Mouse (Mus musculus): ENCODE results near the gene Klrb1b. TPM values are rescaled to one million over a fixed set of nuclear protein-coding genes. Genes with fewer than 3 reads are reported as not detected.
A peak's percentile ranks its signal among the peaks of the same experiment; 100 is the strongest.
"Not testable (repeated sequence)": the region's sequence is repeated elsewhere in the genome, so short reads cannot be mapped to it uniquely, and the experiment has no call there.

Gene Klrb1b
- total RNA-seq, 2 experiments from 2014 or later, result not detected

GRCm38 (mm10) chr6:128842356-128842944 is 16.3 kb upstream of the Klrb1b start:
- intact Hi-C loops (cut with DNase I), result loop anchor here (2.0 to 5.0 kb wide), 2 partner anchors 40 to 690 kb away; partner anchors contain the start of gene Gabarapl1
- DNase-seq (ENCODE audit: low spot score in 2 of 2), result no peak

- DNase-seq (ENCODE audit: low spot score in 2 of 2), result no peak
- intact Hi-C loops (cut with DNase I), result loop anchor here (2.0 to 5.0 kb wide), 2 partner anchors 39 to 691 kb away; partner anchors contain the start of gene Gabarapl1
These were observed 15.4 kb upstream of the Klrb1b start for GRCm38 (mm10) chr6:128841327-128842089.

GRCm38 (mm10) chr6:128840669-128841068 is 14.5 kb upstream of the Klrb1b start:
- DNase-seq (ENCODE audit: low spot score in 2 of 2), result not testable (repeated sequence)
- intact Hi-C loops (cut with DNase I), result loop anchor here (5.0 kb wide), 1 partner anchor 692 kb away; the partner anchor contains the start of gene Gabarapl1

- no peak for DNase-seq (ENCODE audit: low spot score in 2 of 2)
- intact Hi-C loops (cut with DNase I), result loop anchor here (1.0 to 5.0 kb wide), 2 partner anchors 76 to 692 kb away; partner anchors contain the start of gene Gabarapl1
These were observed 13.8 kb upstream of the Klrb1b start for GRCm38 (mm10) chr6:128839921-128840320.

- DNase-seq (ENCODE audit: low spot score in 2 of 2), result peak; percentile 65 to 69
- intact Hi-C loops (cut with DNase I), result loop anchor here (1.0 kb wide), 1 partner anchor 75 kb away; no protein-coding TSS in a partner anchor
These were observed 13.2 kb upstream of the Klrb1b start for GRCm38 (mm10) chr6:128839266-128839771.

- intact Hi-C loops (cut with DNase I), result loop anchor here (1.0 kb wide), 1 partner anchor 74 kb away; no protein-coding TSS in a partner anchor
These were observed 12.5 kb upstream of the Klrb1b start for GRCm38 (mm10) chr6:128838342-128839265.

GRCm38 (mm10) chr6:128837454-128838341 is 11.6 kb upstream of the Klrb1b start:
- DNase-seq (ENCODE audit: low spot score in 2 of 2), result no peak
- intact Hi-C loops (cut with DNase I), result no loop called here

More at GRCm38 (mm10) chr6:128838342-128839265, 12.5 kb upstream of the Klrb1b start:
- peak; percentile 88 to 90 for DNase-seq (ENCODE audit: low spot score in 2 of 2)

GRCm38 (mm10) chr6:128836955-128837334 is 10.8 kb upstream of the Klrb1b start:
- no peak for DNase-seq (ENCODE audit: low spot score in 2 of 2)
- intact Hi-C loops (cut with DNase I), result no loop called here

- intact Hi-C loops (cut with DNase I), result no loop called here
- no peak for DNase-seq (ENCODE audit: low spot score in 2 of 2)
These were observed 10.2 kb upstream of the Klrb1b start for GRCm38 (mm10) chr6:128836191-128836954.

GRCm38 (mm10) chr6:128835571-128835970 is 9.4 kb upstream of the Klrb1b start:
- no peak for DNase-seq (ENCODE audit: low spot score in 2 of 2)
- intact Hi-C loops (cut with DNase I), result no loop called here

- no peak for DNase-seq (ENCODE audit: low spot score in 2 of 2)
- intact Hi-C loops (cut with DNase I), result no loop called here
These were observed 6.9 kb upstream of the Klrb1b start for GRCm38 (mm10) chr6:128833046-128833445.

- DNase-seq (ENCODE audit: low spot score in 2 of 2), result no peak
- intact Hi-C loops (cut with DNase I), result no loop called here
These were observed 3.7 kb upstream of the Klrb1b start for GRCm38 (mm10) chr6:128829837-128830236.

- intact Hi-C loops (cut with DNase I), result no loop called here
- DNase-seq (ENCODE audit: low spot score in 2 of 2), result no peak
These were observed 650 bp upstream of the Klrb1b start for GRCm38 (mm10) chr6:128826781-128827180.

- intact Hi-C loops (cut with DNase I), result no loop called here
- no peak for DNase-seq (ENCODE audit: low spot score in 2 of 2)
These were observed 7.9 kb downstream of the Klrb1b start for GRCm38 (mm10) chr6:128818083-128818802.

- intact Hi-C loops (cut with DNase I), result no loop called here
These were observed 17.6 kb downstream of the Klrb1b start for GRCm38 (mm10) chr6:128808532-128808931.

GRCm38 (mm10) chr6:128807021-128807420 is 19.1 kb downstream of the Klrb1b start:
- no peak for DNase-seq (ENCODE audit: low spot score in 2 of 2)
- intact Hi-C loops (cut with DNase I), result no loop called here

More at GRCm38 (mm10) chr6:128808532-128808931, 17.6 kb downstream of the Klrb1b start:
- DNase-seq (ENCODE audit: low spot score in 2 of 2), result no peak

Data from left cerebral cortex, postnatal 36 days (tissue).